Mouse (Mus musculus) embryo, embryonic 10 days (tissue): ENCODE measurements around the gene Ctsz.

ENCODE experiments used
- DNase-seq: peaks from one replicate; pipeline ENCODE4 v3.0.0-alpha.2; 2015; ENCODE audit warnings: low spot score

The Ctsz gene

DNA sequence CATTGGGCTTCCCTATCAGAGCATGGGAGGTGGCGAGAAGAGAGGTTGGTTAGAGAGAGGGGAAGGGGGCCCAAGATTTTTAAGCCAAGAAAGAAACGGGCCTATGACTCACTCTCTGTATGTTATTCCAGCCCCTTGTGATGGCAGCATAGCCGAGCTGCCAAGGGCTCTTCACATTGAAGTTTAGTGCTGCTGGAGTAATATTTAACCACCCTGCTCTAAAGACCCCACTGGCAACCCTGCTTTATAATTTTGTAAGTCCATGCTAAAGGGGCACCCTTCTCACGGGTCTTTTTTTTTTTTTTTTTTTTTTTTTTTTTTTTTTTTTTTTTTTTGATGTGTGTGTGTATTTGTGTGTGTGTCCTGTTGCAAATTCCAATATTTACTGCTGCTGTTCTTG, 3.1 kb upstream of the Ctsz start:
- DNase-seq: no peak

GRCm38 (mm10) chr2:174439961-174440360, 1.1 kb upstream of the Ctsz start:
- DNase-seq: no peak

GRCm38 (mm10) chr2:174439450-174439838, 605 bp upstream of the Ctsz start:
- DNase-seq: no peak

- no peak for DNase-seq
Measured at GRCm38 (mm10) chr2:174438181-174438580, 658 bp downstream of the Ctsz start.

GRCm38 (mm10) chr2:174437697-174437982, 1.2 kb downstream of the Ctsz start:
- DNase-seq: no peak

DNA sequence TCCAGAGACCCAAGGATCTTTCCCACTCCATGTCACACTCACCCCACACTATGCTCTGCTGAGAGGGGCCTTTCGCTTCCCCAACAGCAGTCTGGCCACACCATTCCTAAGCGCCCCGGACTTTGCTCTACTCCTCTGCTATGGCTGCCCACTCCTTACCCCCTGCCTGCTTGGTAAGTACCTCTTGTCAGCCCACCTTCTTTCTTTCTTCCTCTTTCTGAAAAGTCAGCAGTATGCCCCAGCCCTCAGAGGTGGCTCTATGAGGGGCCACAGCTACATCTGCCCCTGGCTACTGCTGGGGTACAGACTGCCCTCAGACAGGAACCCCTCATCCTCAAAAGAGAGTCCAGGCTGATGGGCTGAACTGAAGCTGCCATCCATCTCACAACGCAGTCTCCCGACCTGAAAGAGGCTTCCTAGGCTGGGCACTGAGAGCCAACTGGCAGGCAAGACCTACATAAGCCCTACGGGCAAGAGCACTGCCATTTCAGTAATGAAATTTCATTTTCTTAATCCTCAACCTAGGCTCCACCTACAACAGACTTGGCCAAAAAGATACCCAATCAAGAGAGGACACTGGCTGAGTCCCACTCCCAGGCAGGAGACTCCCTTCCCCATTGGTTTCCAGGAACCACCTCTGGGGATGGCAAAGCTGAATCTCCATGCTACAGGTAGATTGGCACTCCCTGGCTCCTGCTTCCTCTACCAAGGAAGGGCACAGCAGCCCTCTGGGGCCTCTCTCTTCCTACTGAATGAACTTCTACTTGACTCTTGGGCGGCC, 1.7 kb downstream of the Ctsz start:
- DNase-seq: no peak

DNA sequence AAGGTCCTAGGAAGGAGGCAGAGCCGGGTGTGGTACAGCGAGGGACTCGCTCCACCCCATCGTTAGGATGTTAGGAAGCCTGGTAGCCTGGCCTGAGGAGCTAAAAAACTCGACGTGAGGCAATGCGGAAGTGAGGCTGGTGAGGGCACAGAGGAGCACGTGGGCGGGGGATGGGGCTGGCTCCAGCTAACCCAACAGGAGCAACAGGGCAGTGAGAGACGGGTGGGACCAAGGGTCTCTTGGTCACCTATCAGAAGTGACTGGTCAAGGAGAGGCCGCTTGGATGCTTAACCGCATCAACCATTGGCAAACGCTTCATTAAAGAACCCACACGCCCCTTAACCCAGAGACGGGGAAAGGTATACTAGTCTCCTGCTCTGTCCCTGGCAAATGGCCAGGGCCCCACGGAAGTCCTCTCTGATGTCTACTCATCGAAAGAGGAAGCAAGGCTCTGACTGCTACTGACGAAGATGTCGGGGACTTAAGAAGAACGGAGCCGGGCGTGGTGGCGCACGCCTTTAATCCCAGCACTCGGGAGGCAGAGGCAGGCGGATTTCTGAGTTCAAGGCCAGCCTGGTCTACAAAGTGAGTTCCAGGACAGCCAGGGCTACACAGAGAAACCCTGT, 2.6 kb downstream of the Ctsz start:
- no peak for DNase-seq

DNA sequence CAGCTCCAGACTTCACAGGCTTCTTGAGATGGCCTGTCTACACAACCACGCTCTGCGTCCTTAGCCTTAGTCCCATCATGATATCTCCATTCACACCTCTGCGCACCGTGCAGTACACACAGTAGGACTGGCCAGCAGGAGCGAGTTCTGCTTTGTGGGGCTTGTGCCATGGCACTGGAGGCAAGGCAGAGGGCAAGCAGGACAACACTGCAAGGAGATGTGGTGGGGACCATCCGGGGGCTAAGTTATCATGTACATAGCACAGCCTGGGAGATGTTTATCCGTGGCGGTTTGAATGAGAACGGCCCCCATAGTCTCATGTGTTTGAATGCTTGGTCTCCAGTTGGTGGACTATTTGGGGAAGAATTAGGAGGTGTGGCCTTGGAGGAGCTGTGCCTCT, 3.9 kb downstream of the Ctsz start:
- no peak for DNase-seq

GRCm38 (mm10) chr2:174428996-174429591, 9.7 kb downstream of the Ctsz start:
- DNase-seq: no peak

DNA sequence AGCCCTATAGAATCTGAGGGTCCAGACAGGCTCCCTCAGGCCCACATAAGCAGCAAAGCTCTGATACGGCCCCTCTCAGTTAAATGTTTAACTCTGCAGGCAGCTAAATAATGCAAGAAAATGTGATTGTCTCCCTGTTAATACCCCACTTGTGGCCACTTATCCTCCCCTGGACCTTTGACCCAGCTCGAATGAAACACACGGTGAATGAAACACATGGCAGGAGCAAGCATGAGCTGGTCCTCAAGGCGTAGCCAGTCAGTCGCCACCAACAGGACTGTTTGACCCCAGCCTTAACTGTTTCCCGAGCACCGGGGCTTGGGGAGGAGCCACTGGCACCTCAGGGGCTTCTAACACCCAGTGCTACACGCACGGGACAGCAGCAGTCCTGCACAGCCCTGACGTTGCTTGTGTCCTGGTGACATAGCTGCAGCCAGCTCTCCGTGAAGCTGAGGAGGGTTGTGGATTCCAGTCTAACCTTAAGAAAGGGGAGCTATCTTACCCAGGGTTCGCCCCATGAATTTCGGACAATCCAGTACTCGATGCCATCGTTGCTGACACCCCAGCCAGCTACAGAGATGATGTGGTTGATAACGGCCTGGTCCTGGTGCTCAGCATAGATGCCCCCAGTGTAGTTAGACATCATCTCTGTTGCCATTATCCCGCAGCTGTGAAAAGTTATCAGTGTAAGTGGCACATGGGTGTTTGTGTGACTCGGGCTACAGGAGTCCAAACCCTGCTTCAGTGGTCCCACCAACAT, 10.6 kb downstream of the Ctsz start:
- no peak for DNase-seq

DNA sequence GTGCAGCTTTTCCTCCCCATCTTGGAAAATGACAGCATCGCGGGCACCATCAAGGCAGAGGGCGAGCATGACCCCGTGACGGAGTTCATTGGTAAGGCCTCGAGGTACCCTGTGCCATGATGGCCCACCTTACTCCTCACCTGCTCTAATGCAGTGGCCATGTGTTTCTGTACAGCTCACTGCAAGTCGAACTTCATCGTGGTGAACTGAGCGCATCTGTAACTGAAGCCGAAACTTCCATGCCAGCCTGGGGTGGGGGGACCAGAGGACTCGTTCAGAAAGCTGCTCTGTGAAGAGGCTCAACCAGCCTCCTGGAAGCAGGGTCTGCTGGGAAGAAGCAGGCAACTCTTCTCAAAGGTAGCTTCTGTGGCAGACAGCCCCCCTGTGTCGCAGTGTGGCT, 12.0 kb downstream of the Ctsz start:
- DNase-seq: no peak

DNA sequence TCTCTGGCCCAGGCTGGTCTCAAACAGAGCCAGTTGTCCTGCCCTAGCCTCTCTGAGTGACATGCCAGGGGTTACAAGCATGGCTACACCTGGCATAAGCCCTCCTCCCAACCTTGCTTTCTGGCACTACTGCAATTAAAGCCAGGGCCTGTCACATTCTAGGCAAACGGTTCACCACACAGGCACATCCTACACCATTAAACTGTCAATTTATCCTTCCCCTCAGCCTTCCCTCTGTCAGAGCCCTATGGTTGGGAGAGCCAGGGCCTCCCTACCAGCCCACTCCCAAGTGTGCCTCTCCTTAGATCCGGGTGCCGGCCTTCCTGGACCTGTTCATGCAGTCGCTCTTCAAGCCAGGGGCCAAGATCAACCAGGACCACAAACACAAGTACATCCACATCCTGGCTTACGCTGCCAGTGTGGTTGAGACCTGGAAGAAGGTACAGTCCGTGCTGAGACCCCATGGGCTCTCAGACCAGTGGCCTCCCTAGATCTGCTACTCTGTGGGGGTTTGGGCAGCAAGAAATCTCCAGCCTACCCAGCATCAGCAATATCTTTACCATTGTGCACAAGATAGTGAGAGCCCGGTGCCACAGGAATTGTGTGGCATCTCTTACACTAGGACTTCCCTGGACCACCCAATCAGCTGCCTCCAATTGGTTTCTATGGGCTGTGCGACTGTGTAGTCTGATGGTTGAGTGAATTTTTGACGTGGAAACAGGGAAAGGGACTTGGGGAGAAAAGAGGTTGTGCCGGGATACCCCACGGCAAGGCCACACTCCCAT, 14.3 kb downstream of the Ctsz start:
- no peak for DNase-seq

- DNase-seq: no peak
Measured at GRCm38 (mm10) chr2:174421107-174421506, 17.7 kb downstream of the Ctsz start.

- peak; percentile 100 for DNase-seq
Measured at GRCm38 (mm10) chr2:174415731-174416310, 23.0 kb downstream of the Ctsz start, which contains the start of gene Nelfcd. Gene Nelfcd (plus strand): TSS chr2:174415804.

DNA sequence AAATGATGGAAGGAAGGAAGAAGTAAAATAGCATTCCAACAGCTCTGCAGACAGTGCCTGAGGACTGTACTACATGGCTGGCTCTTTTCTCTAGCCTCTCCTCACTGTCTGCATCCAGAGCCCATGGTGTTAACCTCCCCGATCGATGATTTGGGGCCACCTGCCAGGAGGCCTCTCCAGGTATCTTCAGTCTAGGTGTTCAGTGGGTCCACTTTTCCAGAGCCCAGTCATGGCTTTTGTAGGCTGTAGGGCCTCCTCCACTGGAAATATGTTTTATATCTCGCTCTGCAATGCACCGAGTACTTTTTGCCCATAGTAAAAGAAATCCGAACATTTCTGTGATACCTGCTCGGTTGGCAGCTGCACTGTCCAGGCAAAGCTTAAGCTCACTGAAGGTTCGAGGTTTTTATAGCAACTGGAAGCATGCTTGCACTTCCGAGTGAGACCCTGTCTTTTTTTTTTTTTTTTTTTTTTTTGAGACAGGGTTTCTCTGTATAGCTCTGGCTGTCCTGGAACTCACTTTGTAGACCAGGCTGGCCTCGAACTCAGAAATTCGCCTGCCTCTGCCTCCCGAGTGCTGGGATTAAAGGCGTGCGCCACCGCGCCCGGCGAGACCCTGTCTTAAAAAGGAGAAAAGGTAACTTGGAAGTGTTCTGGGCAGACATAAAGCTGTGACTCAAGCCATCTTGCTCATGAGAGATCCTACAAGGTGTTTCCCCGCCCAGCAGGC, 23.7 kb downstream of the Ctsz start:
- no peak for DNase-seq

DNA sequence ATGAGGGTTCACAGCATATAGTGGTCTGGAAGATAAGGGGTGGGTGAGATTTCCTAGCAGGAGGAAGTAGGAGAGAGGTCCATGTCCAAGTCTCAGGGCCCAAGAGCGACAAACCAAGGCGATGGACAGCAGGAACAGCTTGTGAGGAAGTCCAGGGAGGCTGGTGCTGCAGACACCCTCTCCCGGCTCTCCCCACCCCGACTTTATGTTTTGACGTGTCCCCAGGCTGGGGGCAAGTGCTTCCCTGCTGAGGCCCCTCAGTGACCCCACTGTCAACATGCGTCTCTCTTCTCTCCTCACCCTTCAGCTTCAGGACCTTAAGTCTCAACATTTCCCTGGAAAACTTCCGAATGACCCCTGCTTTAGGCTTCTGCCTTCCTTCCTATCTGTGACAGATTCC, 25.7 kb downstream of the Ctsz start:
- no peak for DNase-seq

DNA sequence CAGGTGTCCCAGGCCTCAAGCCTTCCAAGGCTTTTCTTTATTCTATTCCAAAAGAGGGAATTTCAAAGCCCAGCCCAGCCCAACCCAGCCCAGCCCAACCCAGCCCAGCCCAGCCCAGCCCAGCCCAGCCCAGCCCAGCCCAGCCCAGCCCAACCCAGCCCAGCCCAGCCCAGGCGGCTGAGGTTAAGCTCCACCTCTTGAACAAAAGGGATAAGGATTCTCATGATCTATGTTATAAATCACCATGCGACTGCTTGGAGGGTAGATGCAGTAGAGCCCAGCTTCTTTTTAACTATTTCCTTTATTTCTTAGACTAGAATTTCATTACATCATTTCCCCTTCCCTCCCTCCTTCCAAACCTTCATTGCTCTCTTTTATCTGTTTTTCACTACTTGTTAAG, 28.6 kb downstream of the Ctsz start:
- DNase-seq: no peak

DNA sequence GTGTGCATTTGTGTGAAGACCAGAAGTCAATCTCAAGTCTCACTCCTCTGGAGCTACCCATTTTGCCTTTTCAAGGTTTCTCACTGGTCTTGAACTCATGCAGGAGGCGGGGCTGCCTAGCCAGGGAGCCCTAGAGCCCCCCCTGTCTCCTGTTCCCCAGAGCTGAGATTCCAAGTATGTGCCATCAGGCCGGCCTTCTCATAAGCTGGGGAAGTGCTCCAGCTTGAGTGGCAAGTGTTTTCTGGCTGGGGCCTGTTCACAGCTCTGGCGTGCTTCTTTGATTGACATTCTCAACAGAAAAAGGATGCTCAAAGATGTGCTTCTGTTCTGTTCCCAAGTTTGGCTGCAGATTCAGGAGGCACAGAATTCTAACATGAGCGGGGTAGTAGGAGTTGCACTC, 38.4 kb downstream of the Ctsz start:
- DNase-seq: no peak

- DNase-seq: no peak
Measured at GRCm38 (mm10) chr2:174397881-174398280, 41.0 kb downstream of the Ctsz start.

DNA sequence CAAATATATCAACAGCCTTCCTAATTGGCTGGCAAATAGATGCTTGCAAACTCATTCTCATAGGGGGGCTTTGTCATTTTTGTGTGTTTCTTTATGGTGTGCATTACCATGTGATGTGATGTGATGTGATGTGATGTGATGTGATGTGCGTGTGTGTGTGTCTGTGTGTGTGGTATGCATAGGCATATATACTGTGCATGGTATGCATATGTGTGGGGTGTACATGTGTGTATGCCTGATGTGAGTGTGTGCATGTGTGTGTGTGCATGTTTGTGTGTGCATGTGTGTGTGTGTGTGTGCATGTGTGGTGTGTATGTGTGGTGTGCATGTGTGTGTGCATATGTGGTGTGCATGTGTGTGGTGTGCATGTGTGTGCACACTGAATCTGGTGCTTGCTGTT, 41.8 kb downstream of the Ctsz start:
- DNase-seq: no peak

- DNase-seq: no peak
Measured at GRCm38 (mm10) chr2:174396643-174397042, 42.2 kb downstream of the Ctsz start.
